Mouse (Mus musculus) Muller cell, postnatal 12 days (primary cell): ENCODE results near the gene Tom1l1.

Source experiments
- DNase-seq: peaks from one replicate; pipeline ENCODE4 v3.0.0-alpha.2; 2015; ENCODE audit errors: inconsistent ontology term

Tom1l1 gene

GRCm38 (mm10) chr11:90667325-90667724, 20.8 kb downstream of the Tom1l1 start:
- no peak for DNase-seq

GRCm38 (mm10) chr11:90666916-90667315, 21.2 kb downstream of the Tom1l1 start:
- no peak for DNase-seq

- no peak for DNase-seq
Measured at GRCm38 (mm10) chr11:90666144-90666757, 21.9 kb downstream of the Tom1l1 start.

- DNase-seq, result peak; percentile 55
Measured at GRCm38 (mm10) chr11:90665161-90665560, 23.0 kb downstream of the Tom1l1 start.

GRCm38 (mm10) chr11:90664345-90664986, 23.7 kb downstream of the Tom1l1 start:
- no peak for DNase-seq

- DNase-seq, result no peak
Measured at GRCm38 (mm10) chr11:90663618-90664297, 24.4 kb downstream of the Tom1l1 start.

- DNase-seq, result no peak
Measured at GRCm38 (mm10) chr11:90663052-90663451, 25.1 kb downstream of the Tom1l1 start.

GRCm38 (mm10) chr11:90660662-90661061, 27.5 kb downstream of the Tom1l1 start:
- no peak for DNase-seq

- no peak for DNase-seq
Measured at GRCm38 (mm10) chr11:90657527-90657926, 30.6 kb downstream of the Tom1l1 start.

- DNase-seq, result no peak
Measured at GRCm38 (mm10) chr11:90652603-90653002, 35.6 kb downstream of the Tom1l1 start.

GRCm38 (mm10) chr11:90650231-90650885, 37.8 kb downstream of the Tom1l1 start:
- DNase-seq, result no peak

- no peak for DNase-seq
Measured at GRCm38 (mm10) chr11:90649777-90650176, 38.4 kb downstream of the Tom1l1 start.

- DNase-seq, result no peak
Measured at GRCm38 (mm10) chr11:90638312-90638830, 49.8 kb downstream of the Tom1l1 start.

GRCm38 (mm10) chr11:90637440-90638311, 50.5 kb downstream of the Tom1l1 start, which contains the start of the genes Stxbp4 and Cox11:
Gene Stxbp4 (minus strand): TSS chr11:90638084.
Gene Cox11 (plus strand): TSS chr11:90638173.
- peak; percentile 98 for DNase-seq

- DNase-seq, result no peak
Measured at GRCm38 (mm10) chr11:90634661-90635060, 53.5 kb downstream of the Tom1l1 start.

- no peak for DNase-seq
Measured at GRCm38 (mm10) chr11:90632480-90632879, 55.7 kb downstream of the Tom1l1 start.

GRCm38 (mm10) chr11:90627751-90628150, 60.4 kb downstream of the Tom1l1 start:
- DNase-seq, result no peak

- DNase-seq, result no peak
Measured at GRCm38 (mm10) chr11:90625174-90625573, 63.0 kb downstream of the Tom1l1 start.

- peak; percentile 24 for DNase-seq
Measured at GRCm38 (mm10) chr11:90623477-90623876, 64.7 kb downstream of the Tom1l1 start.

- no peak for DNase-seq
Measured at GRCm38 (mm10) chr11:90622500-90622899, 65.7 kb downstream of the Tom1l1 start.

GRCm38 (mm10) chr11:90622044-90622443, 66.1 kb downstream of the Tom1l1 start:
- DNase-seq, result no peak
